34 mouse cellular contexts compared by ENCODE assay signal in genomic region chr12:35932816-35933215, GRCm38 (mm10). TPM values are rescaled to one million over a fixed set of nuclear protein-coding genes. Genes with fewer than 3 reads are reported as not detected.
DNase-seq lines count a peak whose midpoint lies in the region; ATAC-seq and TF ChIP-seq lines count a peak whose summit lies in the region.
"Had no signal": no experiment of that assay in that cellular context is flagged by ENCODE, and none has a peak within 500 bp of the region (broad histone marks: within the 10 kb centered on the region; RNA-seq: fewer than 3 reads in every experiment).

No protein-coding gene starts in this region.

- H3K4me2 ChIP-seq in intestine, embryonic 14.5 days (ENCODE audit: low read length) = no peak overlapping the region
- H3K4me2 ChIP-seq in liver, embryonic 12.5 days = no peak overlapping the region
- no peak overlapping the region for H3K4me2 ChIP-seq in stomach, postnatal 0 days (replicated peaks; ENCODE audit: low read depth)
- H3K4me2 ChIP-seq: embryonic facial prominence, embryonic 13.5 days; forebrain, embryonic 15.5 days; heart, embryonic 12.5 days; hindbrain, embryonic 15.5 days; midbrain, embryonic 13.5 days; neural tube, embryonic 13.5 days had no signal

- ATAC-seq in intestine, embryonic 14.5 days (replicated peaks; ENCODE audit: low FRiP score, low TSS enrichment, low read depth) = peak; percentile 84
- peak; percentile 35; the same call in 1 of the 2 replicates for ATAC-seq in liver, embryonic 12.5 days
- ATAC-seq in stomach, postnatal 0 days (ENCODE audit: low FRiP score, low TSS enrichment) = peak; percentile 80; the same call in 1 of the 2 replicates
- ATAC-seq: activated CD4-positive, CD25-positive, alpha-beta regulatory T cell, adult 4 months; forebrain, embryonic 15.5 days; lung, postnatal 0 days; midbrain, embryonic 13.5 days had no signal

- no peaks in the 10 kb centered on the region for H3K9me3 ChIP-seq in intestine, embryonic 14.5 days (ENCODE audit: control insufficient read depth, low read length)
- H3K9me3 ChIP-seq in liver, embryonic 12.5 days (replicated peaks) = no peaks in the 10 kb centered on the region
- no peaks in the 10 kb centered on the region for H3K9me3 ChIP-seq in stomach, postnatal 0 days (ENCODE audit: control insufficient read depth, low read length)
- H3K9me3 ChIP-seq: embryonic facial prominence, embryonic 13.5 days; forebrain, embryonic 10.5 days; forebrain, embryonic 15.5 days; heart, embryonic 12.5 days; hindbrain, embryonic 15.5 days; midbrain, embryonic 13.5 days; neural tube, embryonic 13.5 days had no signal

- TF ChIP-seq CTCF in stomach, postnatal 0 days (IDR thresholded peaks at IDR 0.05; ENCODE audit: low read depth) = no peak

- H3K9ac ChIP-seq in intestine, embryonic 14.5 days (ENCODE audit: low read length) = no peak overlapping the region
- no peak overlapping the region for H3K9ac ChIP-seq in liver, embryonic 12.5 days
- H3K9ac ChIP-seq in stomach, postnatal 0 days (ENCODE audit: low read length) = no peak overlapping the region
- H3K9ac ChIP-seq: embryonic facial prominence, embryonic 13.5 days; forebrain, embryonic 15.5 days; heart, embryonic 12.5 days; hindbrain, embryonic 15.5 days; midbrain, embryonic 13.5 days; neural tube, embryonic 13.5 days had no signal

- TF ChIP-seq EP300 in stomach, postnatal 0 days (optimal IDR thresholded peaks at IDR 0.05) = no peak

- no peak overlapping the region for H3K4me3 ChIP-seq in intestine, embryonic 14.5 days (ENCODE audit: low read depth, low read length)
- no peak overlapping the region for H3K4me3 ChIP-seq in liver, embryonic 12.5 days
- H3K4me3 ChIP-seq in stomach, postnatal 0 days (ENCODE audit: low read depth, low read length) = no peak overlapping the region
- H3K4me3 ChIP-seq: embryonic facial prominence, embryonic 13.5 days; forebrain, embryonic 10.5 days; forebrain, embryonic 15.5 days; heart, embryonic 12.5 days; hindbrain, embryonic 15.5 days; layer of hippocampus, adult 2 months; midbrain, embryonic 13.5 days; neural tube, embryonic 13.5 days had no signal

- DNase-seq in Muller cell, postnatal 12 days (ENCODE audit: inconsistent ontology term) = peak; percentile 9
- no peak for DNase-seq in intestine, embryonic 14.5 days (ENCODE audit: low spot score)
- DNase-seq in stomach, postnatal 0 days (ENCODE audit: low spot score) = peak; percentile 51
- no peak for DNase-seq in right cerebral cortex, postnatal 4 days
- no peak for DNase-seq in embryo, embryonic 9.5 days (ENCODE audit: extremely low spot score)
- DNase-seq: adrenal gland, adult 8-10 months; B cell, adult 2 months; cerebellum, adult 11 months; cerebellum, adult 9-10 months; cerebellum, postnatal 36 days; embryo, embryonic 11 days; gastrocnemius, postnatal 25 days; heart, postnatal 4 days; kidney, adult 11 months; kidney, postnatal 36 days; left cerebral cortex, postnatal 4 days; thymus, adult 18-20 months; thymus, postnatal 36 days had no signal

- no peaks in the 10 kb centered on the region for H3K27me3 ChIP-seq in intestine, embryonic 14.5 days (replicated peaks; ENCODE audit: control insufficient read depth, insufficient read depth, low read length)
- H3K27me3 ChIP-seq in liver, embryonic 12.5 days (replicated peaks) = no peaks in the 10 kb centered on the region
- no peaks in the 10 kb centered on the region for H3K27me3 ChIP-seq in stomach, postnatal 0 days (ENCODE audit: control insufficient read depth, insufficient read depth, low read length)
- H3K27me3 ChIP-seq: embryonic facial prominence, embryonic 13.5 days; forebrain, embryonic 15.5 days; heart, embryonic 12.5 days; hindbrain, embryonic 15.5 days; midbrain, embryonic 13.5 days; neural tube, embryonic 13.5 days had no signal

- no peaks in the 10 kb centered on the region for H3K36me3 ChIP-seq in intestine, embryonic 14.5 days (ENCODE audit: control insufficient read depth, insufficient read depth, low read length)
- no peaks in the 10 kb centered on the region for H3K36me3 ChIP-seq in liver, embryonic 12.5 days
- no peaks in the 10 kb centered on the region for H3K36me3 ChIP-seq in stomach, postnatal 0 days (ENCODE audit: control insufficient read depth, insufficient read depth, low read length)
- H3K36me3 ChIP-seq: embryonic facial prominence, embryonic 13.5 days; forebrain, embryonic 10.5 days; forebrain, embryonic 15.5 days; heart, embryonic 12.5 days; hindbrain, embryonic 15.5 days; midbrain, embryonic 13.5 days; neural tube, embryonic 13.5 days had no signal

- H3K4me1 ChIP-seq in intestine, embryonic 14.5 days (replicated peaks; ENCODE audit: control insufficient read depth, insufficient read depth, low read length) = no peaks in the 10 kb centered on the region
- H3K4me1 ChIP-seq in liver, embryonic 12.5 days = no peaks in the 10 kb centered on the region
- no peaks in the 10 kb centered on the region for H3K4me1 ChIP-seq in stomach, postnatal 0 days (replicated peaks; ENCODE audit: control insufficient read depth, insufficient read depth)
- H3K4me1 ChIP-seq: embryonic facial prominence, embryonic 13.5 days; forebrain, embryonic 10.5 days; forebrain, embryonic 15.5 days; hindbrain, embryonic 15.5 days; midbrain, embryonic 13.5 days; neural tube, embryonic 13.5 days had no signal

- H3K27ac ChIP-seq in intestine, embryonic 14.5 days (ENCODE audit: low read depth) = no peak overlapping the region
- no peak overlapping the region for H3K27ac ChIP-seq in liver, embryonic 12.5 days
- H3K27ac ChIP-seq in stomach, postnatal 0 days (replicated peaks) = no peak overlapping the region
- H3K27ac ChIP-seq: embryonic facial prominence, embryonic 13.5 days; forebrain, embryonic 10.5 days; forebrain, embryonic 15.5 days; hindbrain, embryonic 15.5 days; layer of hippocampus, adult 2 months; macrophage; midbrain, embryonic 13.5 days; neural tube, embryonic 13.5 days had no signal

RNA-seq across cellular contexts. Expression of gene Agr3, which starts 7.4 kb away (rescaled TPM):
- polyA plus RNA-seq in intestine, embryonic 14.5 days (2014; fragmentation: Nextera tagmentation; extraction: Ambion mirVana) = not detected in 2 replicates
- polyA plus RNA-seq in liver, embryonic 12.5 days (2016; fragmentation: Nextera tagmentation; extraction: Ambion mirVana) = not detected in 2 replicates
- polyA plus RNA-seq in stomach, postnatal 0 days (2015; fragmentation: Nextera tagmentation; extraction: Ambion mirVana) = 0.97 and 1.2 TPM in 2 replicates
- polyA plus RNA-seq: activated CD4-positive, CD25-positive, alpha-beta regulatory T cell, adult 4 months; forebrain, embryonic 10.5 days; forebrain, embryonic 15.5 days; heart, embryonic 12.5 days; heart, postnatal 0 days; kidney, embryonic 16.5 days; limb, embryonic 14.5 days; liver, embryonic 16.5 days; macrophage; midbrain, embryonic 13.5 days; neural tube, embryonic 13.5 days had no signal

RNA-seq across cellular contexts. Expression of gene Agr2, which starts 59.9 kb away (rescaled TPM):
- polyA plus RNA-seq in intestine, embryonic 14.5 days (2014; fragmentation: Nextera tagmentation; extraction: Ambion mirVana) = 33.5 and 64.9 TPM in 2 replicates
- not detected in 2 replicates for polyA plus RNA-seq in liver, embryonic 12.5 days (2016; fragmentation: Nextera tagmentation; extraction: Ambion mirVana)
- polyA plus RNA-seq in stomach, postnatal 0 days (2015; fragmentation: Nextera tagmentation; extraction: Ambion mirVana) = 1,362 and 1,533 TPM in 2 replicates
- polyA plus RNA-seq: activated CD4-positive, CD25-positive, alpha-beta regulatory T cell, adult 4 months; forebrain, embryonic 10.5 days; forebrain, embryonic 15.5 days; heart, postnatal 0 days; macrophage; neural tube, embryonic 13.5 days had no signal

Comparison
In these comparisons a context has a peak if more than half of its experiments do, and no peak if none do; other contexts are left out.
1. DNase-seq: peak in Muller cell, postnatal 12 days (single experiment) and stomach, postnatal 0 days (single experiment); none in intestine, embryonic 14.5 days (single experiment), right cerebral cortex, postnatal 4 days (single experiment) and embryo, embryonic 9.5 days (single experiment).
2. RNA of gene Agr2, which starts 59.9 kb away (polyA plus RNA-seq): 1,362 to 1,533 TPM in stomach, postnatal 0 days and 33.5 to 64.9 TPM in intestine, embryonic 14.5 days; not detected in liver, embryonic 12.5 days; every median in the first group is over 10 times any median in the second.
3. Peak in every context shown above with its lines, with median percentiles within 50 percentile points of each other: ATAC-seq.